Mouse (Mus musculus) limb, embryonic 11.5 days (tissue): Measurements from ENCODE around the gene Adpgk. TPM values are rescaled to one million over a fixed set of nuclear protein-coding genes. Genes with fewer than 3 reads are reported as not detected.

ENCODE experiments used
- ATAC-seq: fragments of 200-750 bp; cut with Nextera tagmentation; 2 replicates; pipeline ENCODE4 v1.8.0; 2017; ENCODE audit warnings: low read depth; ENCODE audit not compliant: insufficient number of reproducible peaks, low FRiP score, low TSS enrichment
- DNase-seq: peaks from one replicate; pipeline ENCODE4 v3.0.0-alpha.2; 2015; ENCODE audit warnings: low spot score
- H3K27ac ChIP-seq: fragments of 300-500 bp; sonication (generic); replicated peaks from 2 replicates; pipeline ENCODE4 v1.5.1; 2014; ENCODE audit warnings: low read depth, mild to moderate bottlenecking, low read length
- H3K27me3 ChIP-seq: fragments of 300-500 bp; sonication (generic); 2 replicates; pipeline ENCODE4 v1.6.1; 2014; ENCODE audit warnings: mild to moderate bottlenecking, low read length, mixed read lengths; ENCODE audit not compliant: control insufficient read depth, insufficient read depth
- H3K36me3 ChIP-seq: fragments of 300-500 bp; sonication (generic); 2 replicates; pipeline ENCODE4 v1.6.1; 2014; ENCODE audit warnings: mild to moderate bottlenecking, low read length, moderate library complexity, mixed read lengths; ENCODE audit not compliant: control insufficient read depth, insufficient read depth
- H3K4me1 ChIP-seq: fragments of 300-500 bp; sonication (generic); 2 replicates; pipeline ENCODE4 v1.6.1; 2014; ENCODE audit warnings: low read length, mixed read lengths; ENCODE audit not compliant: control insufficient read depth, insufficient read depth
- H3K4me2 ChIP-seq: fragments of 300-500 bp; sonication (generic); 2 replicates; pipeline ENCODE4 v1.6.1; 2014; ENCODE audit warnings: low read depth, mild to moderate bottlenecking, moderate library complexity; ENCODE audit not compliant: severe bottlenecking
- H3K4me3 ChIP-seq: fragments of 300-500 bp; sonication (generic); 2 replicates; pipeline ENCODE4 v1.5.1; 2014; ENCODE audit warnings: low read depth, low read length
- H3K9ac ChIP-seq: fragments of 300-500 bp; sonication (generic); 2 replicates; pipeline ENCODE4 v1.6.1; 2014; ENCODE audit warnings: mild to moderate bottlenecking, low read length
- H3K9me3 ChIP-seq: fragments of 300-500 bp; sonication (generic); 2 replicates; pipeline ENCODE4 v1.6.1; 2016; ENCODE audit warnings: low read length; ENCODE audit not compliant: control insufficient read depth
- WGBS: fragments of 180-500 bp; shearing (Covaris S2); extraction: QIAGEN DNeasy Blood & Tissue Kit; methylation state at CpG from one replicate; pipeline ENCODE4 v1.1.7; 2014; 5-methylcytosine and 5-hydroxymethylcytosine counted together
- polyA plus RNA-seq: library from polyadenylated mRNA; unstranded; fragments of >200 nt; fragmentation: Nextera tagmentation; extraction: Ambion mirVana; gene quantifications from 2 replicates; pipeline ENCODE4 v1.2.1, GENCODE M21; 2014

The Adpgk gene
- polyA plus RNA-seq, 1 experiment from 2014 or later: 53.4 TPM

- WGBS: 89% methylated on average over 9 of the region's 9 CpGs
- H3K4me2 ChIP-seq: no peak overlapping the region
- no peaks in the 10 kb centered on the region for H3K27me3 ChIP-seq
- DNase-seq (no peak), ATAC-seq (no peak)
- H3K4me3 ChIP-seq: no peak overlapping the region
- H3K9me3 ChIP-seq: no peaks in the 10 kb centered on the region
- no peaks in the 10 kb centered on the region for H3K4me1 ChIP-seq
- H3K36me3 ChIP-seq: no peaks in the 10 kb centered on the region
- H3K9ac ChIP-seq: no peak overlapping the region
- H3K27ac ChIP-seq: no peak overlapping the region
Observed at GRCm38 (mm10) chr9:59369646-59370045, 78.3 kb downstream of the Adpgk start.

Other genes with a start within 250 kb of the Adpgk start
- 16.8 and 17.8 TPM in 2 replicates for gene Bbs4, start 62.0 kb downstream of the Adpgk start, polyA plus RNA-seq
- 20.3 and 21.2 TPM in 2 replicates for gene Arih1, start 195.1 kb downstream of the Adpgk start, polyA plus RNA-seq
- 47.1 and 49.5 TPM in 2 replicates for gene Hexa, start 248.0 kb downstream of the Adpgk start, polyA plus RNA-seq
- 0.13 and 0.28 TPM in 2 replicates for gene Tmem202, start 248.3 kb downstream of the Adpgk start, polyA plus RNA-seq